Mouse (Mus musculus) cerebellum, adult 11-12 months (tissue): Measurements from ENCODE around the gene Serpina1a.
"Not testable (repeated sequence)": the region's sequence is repeated elsewhere in the genome, so short reads cannot be mapped to it uniquely, and the experiment has no call there.

ENCODE experiments used
- DNase-seq: peaks from one replicate; pipeline ENCODE4 v3.0.0; 2022

Serpina1a gene

GRCm38 (mm10) chr12:103863101-103863974, at the start of gene Serpina1a:
Serpina1a (minus strand) TSS chr12:103863562.
- not testable (repeated sequence) for DNase-seq

GRCm38 (mm10) chr12:103909181-103909580, 45.8 kb upstream of the Serpina1a start:
- DNase-seq, result not testable (repeated sequence)

- DNase-seq, result not testable (repeated sequence)
Observed at GRCm38 (mm10) chr12:103907746-103908145, 44.4 kb upstream of the Serpina1a start.

- not testable (repeated sequence) for DNase-seq
Observed at GRCm38 (mm10) chr12:103904837-103905340, 41.5 kb upstream of the Serpina1a start, which contains the start of gene Serpina1c. Serpina1c (minus strand) TSS chr12:103904887.

GRCm38 (mm10) chr12:103901929-103902328, 38.6 kb upstream of the Serpina1a start:
- DNase-seq, result not testable (repeated sequence)

GRCm38 (mm10) chr12:103866873-103867272, 3.5 kb upstream of the Serpina1a start:
- not testable (repeated sequence) for DNase-seq

GRCm38 (mm10) chr12:103860976-103861375, 2.4 kb downstream of the Serpina1a start:
- no peak for DNase-seq

- not testable (repeated sequence) for DNase-seq
Observed at GRCm38 (mm10) chr12:103860571-103860970, 2.8 kb downstream of the Serpina1a start.

GRCm38 (mm10) chr12:103859584-103859983, 3.8 kb downstream of the Serpina1a start:
- not testable (repeated sequence) for DNase-seq

- DNase-seq, result not testable (repeated sequence)
Observed at GRCm38 (mm10) chr12:103853032-103853431, 10.3 kb downstream of the Serpina1a start.

GRCm38 (mm10) chr12:103830273-103830672, 33.1 kb downstream of the Serpina1a start, which contains the start of gene Serpina1b:
Serpina1b (minus strand) TSS chr12:103830373.
- DNase-seq, result not testable (repeated sequence)

- DNase-seq, result not testable (repeated sequence)
Observed at GRCm38 (mm10) chr12:103827661-103828372, 35.5 kb downstream of the Serpina1a start.

GRCm38 (mm10) chr12:103823826-103824225, 39.5 kb downstream of the Serpina1a start:
- not testable (repeated sequence) for DNase-seq
